19 mouse cellular contexts compared by ENCODE assay signal in genomic region chr1:53110561-53110960, GRCm38 (mm10). TPM values are rescaled to one million over a fixed set of nuclear protein-coding genes. Genes with fewer than 3 reads are reported as not detected.
"Had no signal": no experiment of that assay in that cellular context is flagged by ENCODE, and none has a peak within 500 bp of the region (broad histone marks: within the 10 kb centered on the region; RNA-seq: fewer than 3 reads in every experiment).

No protein-coding gene starts in this region.

- H3K4me3 ChIP-seq: layer of hippocampus, adult 2 months; left cerebral cortex, adult 2 months; liver, embryonic 13.5 days; midbrain, embryonic 12.5 days; midbrain, embryonic 15.5 days; neural tube, embryonic 12.5 days; neural tube, embryonic 15.5 days; stomach, embryonic 15.5 days had no signal

- H3K27ac ChIP-seq: kidney, postnatal 0 days; layer of hippocampus, adult 2 months; left cerebral cortex, adult 2 months; liver, embryonic 13.5 days; midbrain, embryonic 12.5 days; midbrain, embryonic 15.5 days; neural tube, embryonic 12.5 days; neural tube, embryonic 15.5 days; stomach, embryonic 15.5 days had no signal

- H3K9ac ChIP-seq: liver, embryonic 13.5 days; midbrain, embryonic 12.5 days; midbrain, embryonic 15.5 days; neural tube, embryonic 12.5 days; neural tube, embryonic 15.5 days; stomach, embryonic 15.5 days had no signal

- H3K9me3 ChIP-seq: liver, embryonic 13.5 days; midbrain, embryonic 12.5 days; midbrain, embryonic 15.5 days; neural tube, embryonic 12.5 days; neural tube, embryonic 15.5 days; stomach, embryonic 15.5 days had no signal

- H3K4me1 ChIP-seq: liver, embryonic 13.5 days; midbrain, embryonic 12.5 days; midbrain, embryonic 15.5 days; neural tube, embryonic 12.5 days; neural tube, embryonic 15.5 days; stomach, embryonic 15.5 days had no signal

- H3K27me3 ChIP-seq: liver, embryonic 13.5 days; midbrain, embryonic 12.5 days; midbrain, embryonic 15.5 days; neural tube, embryonic 12.5 days; neural tube, embryonic 15.5 days; stomach, embryonic 15.5 days had no signal

- ATAC-seq: midbrain, embryonic 15.5 days had no signal

- H3K4me2 ChIP-seq: liver, embryonic 13.5 days; midbrain, embryonic 12.5 days; midbrain, embryonic 15.5 days; neural tube, embryonic 12.5 days; neural tube, embryonic 15.5 days; stomach, embryonic 15.5 days had no signal

- DNase-seq: kidney, postnatal 25 days; liver, embryonic 13.5 days; lung, adult 2 months; lung, postnatal 14 days; lung, postnatal 4 days; right cerebral cortex, postnatal 25 days; spleen, adult 18-20 months; thymus, postnatal 25 days had no signal

- H3K36me3 ChIP-seq: liver, embryonic 13.5 days; midbrain, embryonic 12.5 days; midbrain, embryonic 15.5 days; neural tube, embryonic 12.5 days; neural tube, embryonic 15.5 days; stomach, embryonic 15.5 days had no signal

RNA-seq across cellular contexts. Expression of gene Mstn, which starts 49.1 kb away (rescaled TPM):
- total RNA-seq: liver, adult 2 months; megakaryocyte, adult 5-6 weeks had no signal
- polyA plus RNA-seq: kidney, embryonic 14.5 days; liver, adult 2 months had no signal
